Mouse (Mus musculus) liver, embryonic 14.5 days (tissue): ENCODE results near the gene Sla2. TPM values are rescaled to one million over a fixed set of nuclear protein-coding genes. Genes with fewer than 3 reads are reported as not detected.
A peak's percentile ranks its signal among the peaks of the same experiment; 100 is the strongest.
"Not testable (repeated sequence)": the region's sequence is repeated elsewhere in the genome, so short reads cannot be mapped to it uniquely, and the experiment has no call there.

Experiments used
- ATAC-seq: fragments of 200-750 bp; cut with Nextera tagmentation; 2 replicates; pipeline ENCODE4 v1.8.0; 2017; ENCODE audit warnings: moderate number of reproducible peaks, mild to moderate bottlenecking, moderate library complexity; ENCODE audit not compliant: insufficient read depth
- DNase-seq, 3 experiments: peaks; one replicate each; pipeline ENCODE4 v3.0.0-alpha.2; 2012 to 2013; ENCODE audit warnings: low read depth in 3 of 3, low spot score in 3 of 3
- H3K27ac ChIP-seq: fragments of 300-500 bp; sonication (generic); 2 replicates; pipeline ENCODE4 v1.5.1; 2014; ENCODE audit warnings: moderate library complexity, mild to moderate bottlenecking, control low read depth, inconsistent platforms
- H3K27me3 ChIP-seq: fragments of 300-500 bp; sonication (generic); 2 replicates; pipeline ENCODE4 v1.6.1; 2014; ENCODE audit warnings: mild to moderate bottlenecking, low read length, moderate library complexity; ENCODE audit not compliant: control insufficient read depth, insufficient read depth
- H3K36me3 ChIP-seq: fragments of 300-500 bp; sonication (generic); replicated peaks from 2 replicates; pipeline ENCODE4 v1.6.1; 2014; ENCODE audit warnings: low read depth; ENCODE audit not compliant: control insufficient read depth, insufficient read depth
- H3K4me1 ChIP-seq, 2 experiments: fragments of 200-500 bp in 1 of 2; fragments of 300-500 bp in 1 of 2; sonication (generic) in 1 of 2; replicated peaks; 2 replicates each; pipeline ENCODE4 v1.6.1; 2012 to 2014; ENCODE audit warnings: antibody characterized with exemption in 1 of 2, inconsistent platforms in 1 of 2, low read length in 1 of 2; ENCODE audit not compliant: control insufficient read depth in 2 of 2, insufficient read depth in 2 of 2
- H3K4me2 ChIP-seq: fragments of 300-500 bp; sonication (generic); 2 replicates; pipeline ENCODE4 v1.6.1; 2014; ENCODE audit warnings: low read depth, mild to moderate bottlenecking, control low read depth, moderate library complexity
- H3K4me3 ChIP-seq, 2 experiments: fragments of 200-500 bp in 1 of 2; fragments of 300-500 bp in 1 of 2; sonication (generic) in 1 of 2; 2 replicates each; pipeline ENCODE4 v1.5.1; 2012 to 2014; ENCODE audit warnings: low read depth in 2 of 2, low read length in 2 of 2, mild to moderate bottlenecking in 2 of 2, control low read depth in 1 of 2, inconsistent platforms in 1 of 2, moderate library complexity in 1 of 2; ENCODE audit not compliant: insufficient read depth in 1 of 2
- H3K9ac ChIP-seq: fragments of 300-500 bp; sonication (generic); replicated peaks from 2 replicates; pipeline ENCODE4 v1.6.1; 2014; ENCODE audit warnings: mild to moderate bottlenecking, control low read depth, moderate library complexity
- H3K9me3 ChIP-seq: fragments of 300-500 bp; sonication (generic); 2 replicates; pipeline ENCODE4 v1.6.1; 2016; ENCODE audit warnings: low read length, mixed read lengths; ENCODE audit not compliant: control insufficient read depth
- CTCF ChIP-seq: IDR thresholded peaks from 2 replicates; pipeline ENCODE4 v1.5.1; 2016; ENCODE audit warnings: antibody characterized with exemption, low read depth, control low read depth
- EP300 ChIP-seq: IDR thresholded peaks from 2 replicates; pipeline ENCODE4 v1.6.1; 2016; ENCODE audit warnings: antibody characterized with exemption, low read depth
- WGBS: fragments of 180-500 bp; shearing (Covaris S2); extraction: QIAGEN DNeasy Blood & Tissue Kit; methylation state at CpG from one replicate; pipeline ENCODE4 v1.1.7; 2014; ENCODE audit not compliant: insufficient replicate concordance; 5-methylcytosine and 5-hydroxymethylcytosine counted together
- polyA plus RNA-seq, 2 experiments: library from polyadenylated mRNA; depleted of rRNA in 1 of 2; stranded (reverse) in 1 of 2; unstranded in 1 of 2; fragments of >200 nt; fragmentation: Nextera tagmentation in 1 of 2; extraction: Ambion mirVana in 1 of 2; gene quantifications; 2 replicates each; pipeline versions ENCODE4 v1.2.1 to v1.2.3; 2012 to 2014

The Sla2 gene
- polyA plus RNA-seq, 2 experiments = 0.90 to 1.4 TPM

- DNase-seq (no peak), ATAC-seq (no peak)
- H3K9me3 ChIP-seq = no peaks in the 10 kb centered on the region
- H3K9ac ChIP-seq = no peak overlapping the region
- H3K4me3 ChIP-seq = no peak overlapping the region
- H3K4me2 ChIP-seq = no peak overlapping the region
- H3K4me1 ChIP-seq = peaks cover under 1 to 10% of the 10 kb centered on the region in 2 experiments
- no peaks in the 10 kb centered on the region for H3K36me3 ChIP-seq
- 32% methylated on average over 2 of the region's 2 CpGs for WGBS
- no peaks in the 10 kb centered on the region for H3K27me3 ChIP-seq
- no peak overlapping the region for H3K27ac ChIP-seq
- TF ChIP-seq EP300 = no peak
- TF ChIP-seq CTCF = peak; percentile 62
Observed at GRCm38 (mm10) chr2:156903367-156903766, 16.4 kb upstream of the Sla2 start.

- not testable (repeated sequence) for H3K9ac ChIP-seq, ATAC-seq, DNase-seq, H3K9me3 ChIP-seq, H3K27me3 ChIP-seq, H3K27ac ChIP-seq, H3K4me3 ChIP-seq, H3K36me3 ChIP-seq, H3K4me2 ChIP-seq
- peaks cover 7 to 20% of the 10 kb centered on the region in 2 experiments for H3K4me1 ChIP-seq
- WGBS = 68% methylated on average over 4 of the region's 4 CpGs
Observed at GRCm38 (mm10) chr2:156902411-156902810, 15.4 kb upstream of the Sla2 start.

- Histone ChIP-seq H3K27ac (no peak overlapping the region), H3K27me3 (no peaks in the 10 kb centered on the region), H3K9me3 (no peaks in the 10 kb centered on the region), H3K4me1 (peaks cover 7 to 20% of the 10 kb centered on the region in 2 experiments), H3K9ac (no peak overlapping the region), H3K4me2 (no peak overlapping the region), H3K4me3 (no peak overlapping the region), H3K36me3 (no peaks in the 10 kb centered on the region)
- DNase-seq = no peak
- ATAC-seq = no peak
- TF ChIP-seq CTCF = no peak
- TF ChIP-seq EP300 = no peak
- 58% methylated on average over 6 of the region's 6 CpGs for WGBS
Observed at GRCm38 (mm10) chr2:156901883-156902282, 14.9 kb upstream of the Sla2 start.

GRCm38 (mm10) chr2:156901344-156901743, 14.4 kb upstream of the Sla2 start:
- TF ChIP-seq EP300 (no peak), CTCF (no peak)

GRCm38 (mm10) chr2:156899184-156899583, 12.2 kb upstream of the Sla2 start:
- Histone ChIP-seq H3K4me1 (peaks cover 15 to 28% of the 10 kb centered on the region in 2 experiments), H3K27ac (no peak overlapping the region), H3K36me3 (no peaks in the 10 kb centered on the region), H3K27me3 (no peaks in the 10 kb centered on the region), H3K9me3 (no peaks in the 10 kb centered on the region), H3K4me3 (no peak overlapping the region), H3K4me2 (no peak overlapping the region), H3K9ac (no peak overlapping the region)
- 43% methylated on average over 4 of the region's 4 CpGs for WGBS
- TF ChIP-seq EP300 = no peak
- no peak for DNase-seq
- no peak for ATAC-seq

More at GRCm38 (mm10) chr2:156901344-156901743, 14.4 kb upstream of the Sla2 start:
- H3K4me3 ChIP-seq = no peak overlapping the region
- H3K27ac ChIP-seq = no peak overlapping the region
- H3K9me3 ChIP-seq = no peaks in the 10 kb centered on the region
- H3K27me3 ChIP-seq = no peaks in the 10 kb centered on the region
- peaks cover 7 to 20% of the 10 kb centered on the region in 2 experiments for H3K4me1 ChIP-seq
- 68% methylated on average over 2 of the region's 2 CpGs for WGBS
- DNase-seq = no peak
- H3K4me2 ChIP-seq = no peak overlapping the region
- ATAC-seq = no peak
- no peak overlapping the region for H3K9ac ChIP-seq
- H3K36me3 ChIP-seq = no peaks in the 10 kb centered on the region
